Mouse (Mus musculus) layer of hippocampus, adult 18-20 months (tissue): ENCODE results near the gene Ndufv2. TPM values are rescaled to one million over a fixed set of nuclear protein-coding genes. Genes with fewer than 3 reads are reported as not detected.

ENCODE experiments used
- DNase-seq, 2 experiments: peaks; one replicate each; pipeline ENCODE4 v3.0.0; 2022; ENCODE audit warnings: low spot score in 2 of 2
- long read RNA-seq: library from polyadenylated mRNA; stranded (forward); transcript quantifications from one replicate; pipeline ENCODE4 v2.0.0, GENCODE M21; 2021
- total RNA-seq, 2 experiments: library from RNA; stranded (reverse); gene quantifications; 2 replicates each; pipeline ENCODE4 v1.2.3; 2021

Ndufv2 gene
- total RNA-seq = 100 to 1,000 TPM; 246 to 250 TPM
- long read RNA-seq, transcript Ndufv2-203 (8 exons, 1,697 nt) = major isoform, 154 of 165 reads
- long read RNA-seq, partial matches to known transcripts = 5 of 165 reads
- long read RNA-seq, other reads (novel, unspliced or antisense) = 6 of 165 reads

DNA sequence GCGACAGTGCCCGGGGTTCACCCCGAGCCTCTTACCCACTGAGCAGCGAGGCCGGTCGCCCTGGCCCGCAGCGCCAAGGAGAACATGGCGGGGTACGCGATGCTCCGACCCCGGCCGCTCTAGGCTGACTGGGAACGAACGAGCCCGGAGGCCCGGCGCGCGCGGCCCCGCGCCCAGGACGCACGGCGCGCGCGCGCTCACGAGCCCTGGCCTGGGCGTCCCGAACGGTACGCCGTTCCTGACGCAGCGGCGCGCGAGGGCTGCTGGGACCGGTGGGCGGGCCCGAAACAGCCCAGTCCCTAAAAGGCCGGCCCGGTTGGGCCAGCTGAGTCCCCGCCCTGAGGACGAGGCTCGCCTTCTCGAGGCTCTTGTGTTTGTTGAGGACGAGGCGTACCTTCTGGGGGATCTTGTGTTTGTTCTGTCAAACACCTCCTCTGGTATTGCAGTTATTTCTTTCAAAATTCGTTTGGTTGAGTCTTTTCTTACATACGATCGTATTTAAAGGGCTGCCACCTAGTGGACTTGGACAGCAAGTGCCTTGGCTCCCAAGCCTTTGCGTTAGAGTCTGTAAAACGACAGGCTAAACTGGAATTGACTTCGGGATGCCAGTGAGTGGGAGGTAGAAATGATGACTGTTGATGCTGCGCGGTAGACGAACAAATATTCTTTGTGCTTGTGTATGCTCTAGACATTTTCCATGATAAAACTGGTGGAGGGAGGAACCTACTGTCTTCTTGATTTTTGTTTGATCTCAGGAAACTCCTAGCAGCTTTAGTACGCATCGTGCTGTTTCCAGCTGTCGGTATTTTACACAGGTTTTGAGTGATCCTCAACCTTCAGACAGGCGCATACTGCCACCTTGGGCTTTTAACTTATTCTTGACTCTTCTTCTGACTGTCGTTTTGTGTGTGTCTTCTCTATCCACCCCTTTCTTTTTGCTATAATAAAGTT, at the start of gene Ndufv2:
Ndufv2 (minus strand) TSS at position 180 of the 951 bp plus-strand sequence.
- DNase-seq = peak; percentile 90 to 94

- no peak for DNase-seq
These were observed 29.9 kb upstream of the Ndufv2 start for GRCm38 (mm10) chr17:66131212-66131611.

DNA sequence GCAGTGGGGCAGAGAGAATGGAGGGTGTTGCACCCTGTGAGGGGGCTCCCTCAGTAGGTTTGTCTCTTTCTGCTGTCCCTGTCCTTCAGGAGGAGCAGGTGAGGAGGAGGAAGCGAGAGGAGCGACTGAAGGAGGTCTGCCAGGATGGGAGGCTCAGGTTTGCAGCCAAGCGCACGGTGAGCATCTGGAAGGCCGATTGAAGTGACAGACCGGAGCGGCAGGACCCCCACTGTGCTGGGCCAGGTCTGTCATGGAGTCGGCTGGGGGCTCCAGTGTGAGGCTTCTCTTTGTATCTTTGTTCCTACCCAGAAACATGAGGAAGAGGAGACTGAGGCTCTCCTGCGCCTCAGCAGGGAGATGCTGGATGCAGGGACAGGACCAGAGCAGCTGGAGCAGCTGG, 29.0 kb upstream of the Ndufv2 start:
- no peak for DNase-seq

GRCm38 (mm10) chr17:66125211-66125610, 23.9 kb upstream of the Ndufv2 start:
- DNase-seq = no peak

DNA sequence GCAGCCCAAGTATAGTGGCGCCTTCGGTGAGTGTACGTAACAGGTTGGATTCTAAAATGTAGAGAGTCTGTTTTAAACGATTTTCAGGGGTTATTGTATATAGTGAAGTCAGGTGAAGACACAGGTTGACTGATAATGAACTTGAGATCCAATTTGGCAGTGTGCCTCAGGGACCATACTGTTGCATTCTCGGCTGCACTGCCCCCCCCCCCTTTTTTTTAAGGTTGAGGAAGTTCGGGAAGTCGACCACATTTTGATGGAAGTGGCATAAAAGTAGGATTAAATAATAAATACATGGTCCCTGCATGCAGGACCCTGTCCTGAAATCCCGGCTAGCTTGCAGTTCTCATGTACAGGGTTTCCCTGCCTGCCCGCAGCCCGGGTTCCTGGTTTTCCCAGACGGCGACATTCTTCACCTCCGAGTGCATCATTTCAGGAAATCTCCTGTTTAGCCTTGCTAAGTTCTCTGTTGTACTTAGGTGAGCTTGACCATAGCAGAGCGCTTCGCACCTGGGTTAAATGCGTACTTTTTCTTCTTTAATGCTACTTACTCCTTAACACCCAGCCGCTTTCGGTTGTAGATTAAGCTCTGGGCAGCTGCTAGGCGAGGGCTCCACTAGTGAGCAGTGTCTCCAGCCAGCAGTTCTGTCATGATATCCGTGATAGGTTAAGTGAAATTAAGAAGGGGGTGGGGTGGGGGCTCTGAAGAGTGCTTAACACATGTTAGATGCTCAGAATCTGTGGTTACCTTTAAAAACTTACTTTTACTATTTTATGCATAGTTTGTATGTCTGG, 22.7 kb upstream of the Ndufv2 start:
- DNase-seq = no peak

- peak; percentile 86 to 92 for DNase-seq
These were observed 21.9 kb upstream of the Ndufv2 start, which contains the start of gene Ddx11 for GRCm38 (mm10) chr17:66123066-66123815. Gene Ddx11 (plus strand): TSS chr17:66123520.

GRCm38 (mm10) chr17:66120701-66121100, 19.3 kb upstream of the Ndufv2 start:
- DNase-seq = no peak

DNA sequence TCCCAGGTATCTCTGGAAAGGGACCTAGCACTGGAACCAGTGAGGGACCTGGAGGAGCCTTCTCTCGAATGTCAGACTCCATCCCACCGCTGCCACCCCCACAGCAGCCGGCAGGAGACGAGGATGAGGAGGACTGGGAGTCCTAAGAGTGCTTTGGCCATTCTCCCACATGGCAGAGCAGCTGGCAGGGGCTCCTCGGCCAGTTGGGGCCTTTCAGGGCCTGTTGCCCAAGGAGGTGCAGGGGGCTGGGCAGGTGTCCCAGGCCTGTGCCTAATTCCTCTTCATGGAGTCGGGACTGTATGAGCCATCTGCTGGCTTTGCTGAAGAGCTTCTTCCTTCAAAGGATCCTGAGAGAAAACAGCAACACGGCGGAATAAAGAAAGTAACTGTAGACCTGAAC, 17.6 kb upstream of the Ndufv2 start:
- no peak for DNase-seq

- DNase-seq = no peak
These were observed 10.8 kb upstream of the Ndufv2 start for GRCm38 (mm10) chr17:66112166-66112565.

- peak; percentile 82 to 90 for DNase-seq
These were observed 10.1 kb upstream of the Ndufv2 start, which contains the start of gene Washc1 for GRCm38 (mm10) chr17:66111402-66111959. Gene Washc1 (plus strand): TSS chr17:66111545.

DNA sequence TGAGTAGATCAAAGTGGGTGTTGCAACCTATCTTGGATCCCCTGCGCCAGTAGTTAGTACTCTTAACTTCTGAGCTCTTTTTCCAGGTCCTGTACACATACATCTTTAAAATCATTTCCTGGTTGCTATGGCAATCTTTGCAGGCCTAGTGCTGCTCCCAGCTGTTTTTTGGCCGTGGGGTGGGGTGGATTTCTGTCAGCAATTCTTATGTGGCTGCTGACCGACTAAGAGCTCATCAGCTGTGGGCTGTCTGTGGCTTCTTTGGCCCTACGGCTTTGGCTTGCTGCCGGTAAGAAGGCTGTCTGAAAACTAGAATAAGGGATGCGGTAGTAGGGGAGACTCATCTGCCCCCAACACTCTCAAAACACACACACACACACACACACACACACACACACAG, 9.4 kb upstream of the Ndufv2 start:
- DNase-seq = no peak

- DNase-seq = no peak
These were observed 6.8 kb upstream of the Ndufv2 start for GRCm38 (mm10) chr17:66108198-66108597.

GRCm38 (mm10) chr17:66107466-66107865, 6.1 kb upstream of the Ndufv2 start:
- no peak for DNase-seq

DNA sequence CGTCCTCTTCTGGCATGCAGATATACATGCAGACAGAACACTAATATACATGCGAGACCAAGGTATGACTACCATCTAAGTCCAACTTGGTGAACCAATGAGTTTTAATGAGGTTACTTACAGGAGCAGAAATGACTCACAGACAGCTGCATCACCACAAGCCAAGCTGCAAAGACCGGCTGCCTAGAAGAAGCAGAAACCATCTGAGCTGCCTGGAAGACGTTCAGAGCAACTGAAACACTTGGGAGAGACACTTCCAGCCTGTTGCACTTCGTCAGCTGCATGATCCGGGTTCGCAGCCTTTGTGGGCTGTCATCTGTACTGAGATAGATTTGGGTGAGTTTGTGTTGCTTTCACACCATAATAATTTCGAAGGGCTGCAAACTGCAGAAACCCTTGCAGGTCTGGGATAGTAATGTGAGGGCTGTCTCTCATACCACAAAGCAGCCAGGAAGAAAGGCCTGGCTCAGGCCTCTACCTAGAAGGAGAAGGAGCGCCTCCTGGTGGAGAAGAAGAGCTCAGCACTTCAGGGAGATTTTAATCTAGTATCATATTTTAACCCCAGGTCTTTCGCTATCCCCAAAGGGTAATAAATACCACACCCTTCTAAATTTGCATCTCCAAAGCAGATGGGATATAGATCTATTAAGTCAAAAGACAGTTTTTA, 5.4 kb upstream of the Ndufv2 start:
- peak in 1 of 2 experiments; percentile 69 for DNase-seq

DNA sequence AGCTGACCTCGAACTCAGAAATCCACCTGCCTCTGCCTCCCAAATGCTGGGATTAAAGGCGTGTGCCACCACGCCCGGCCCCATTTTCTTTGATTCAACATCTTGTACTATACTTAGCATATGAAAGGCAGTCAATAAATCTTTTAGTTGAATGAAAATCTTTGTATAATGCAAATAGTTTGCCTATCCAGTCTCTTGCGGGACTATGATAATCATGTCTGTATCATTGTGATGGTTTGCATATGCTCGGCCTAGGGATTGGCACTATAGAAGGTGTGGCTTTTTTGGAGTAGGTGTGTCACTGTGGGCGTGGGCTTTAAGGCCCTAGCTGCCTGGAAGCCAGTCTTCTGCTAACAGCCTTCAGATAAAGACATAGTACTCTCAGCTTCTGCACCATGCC, 2.7 kb upstream of the Ndufv2 start:
- DNase-seq = no peak

DNA sequence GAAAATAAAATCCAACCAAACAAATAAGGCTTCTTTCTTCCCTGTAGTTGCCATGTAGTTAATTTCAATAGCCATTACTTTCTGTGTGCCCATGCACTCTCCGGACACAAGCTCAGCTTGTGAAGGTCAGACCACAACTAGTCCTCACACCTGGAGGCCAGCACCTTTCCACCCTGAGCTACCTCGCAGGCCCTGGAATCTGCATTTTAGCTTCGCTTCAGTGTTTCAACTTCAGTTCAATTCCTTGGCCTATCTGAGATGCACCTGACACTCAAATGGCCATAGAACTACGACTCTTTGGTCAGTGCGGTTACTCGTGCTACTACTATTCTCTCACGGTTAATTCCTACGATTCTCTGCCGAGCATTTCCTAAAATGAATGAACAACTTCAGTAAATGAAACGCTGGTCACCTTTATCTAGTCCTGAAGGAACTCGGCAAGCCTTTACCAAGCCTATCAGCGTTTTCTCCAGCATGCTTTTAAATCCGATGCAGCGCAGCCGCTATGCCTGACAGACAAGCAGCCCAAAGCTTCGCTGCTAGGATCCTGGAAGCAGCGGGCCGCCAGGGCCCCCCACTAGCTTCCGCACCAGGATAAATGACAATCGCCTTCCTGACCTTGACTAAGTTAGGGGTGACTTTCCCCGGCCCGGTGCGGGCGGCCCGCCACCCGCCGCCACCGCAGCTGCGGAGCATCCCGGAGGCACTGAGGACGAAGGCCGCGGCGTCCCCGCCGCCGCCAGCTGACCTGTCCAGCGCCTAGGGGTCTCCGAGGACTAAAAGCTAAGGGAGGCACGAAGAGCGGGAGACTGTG, 586 bp downstream of the Ndufv2 start:
- DNase-seq = no peak

- no peak for DNase-seq
These were observed 8.7 kb downstream of the Ndufv2 start for GRCm38 (mm10) chr17:66092664-66093063.

GRCm38 (mm10) chr17:66092065-66092464, 9.3 kb downstream of the Ndufv2 start:
- no peak for DNase-seq

GRCm38 (mm10) chr17:66091392-66091791, 10.0 kb downstream of the Ndufv2 start:
- DNase-seq = no peak
